Mouse (Mus musculus) ovary, postnatal 14 days (tissue): ENCODE results near the gene Snap25.

Experiments
- DNase-seq: peaks from one replicate; pipeline ENCODE4 v3.0.0; 2022; ENCODE audit warnings: low spot score

The Snap25 gene

GRCm38 (mm10) chr2:136712441-136713015 is 725 bp upstream of the Snap25 start:
- DNase-seq: no peak

GRCm38 (mm10) chr2:136714008-136714411 is 757 bp downstream of the Snap25 start:
- DNase-seq: peak; percentile 84

- no peak for DNase-seq
Observed at GRCm38 (mm10) chr2:136715531-136715930, 2.3 kb downstream of the Snap25 start.

GRCm38 (mm10) chr2:136716400-136716799 is 3.1 kb downstream of the Snap25 start:
- DNase-seq: no peak

GRCm38 (mm10) chr2:136720235-136720634 is 7.0 kb downstream of the Snap25 start:
- DNase-seq: peak; percentile 29

GRCm38 (mm10) chr2:136738260-136738659 is 25.0 kb downstream of the Snap25 start:
- no peak for DNase-seq

DNA sequence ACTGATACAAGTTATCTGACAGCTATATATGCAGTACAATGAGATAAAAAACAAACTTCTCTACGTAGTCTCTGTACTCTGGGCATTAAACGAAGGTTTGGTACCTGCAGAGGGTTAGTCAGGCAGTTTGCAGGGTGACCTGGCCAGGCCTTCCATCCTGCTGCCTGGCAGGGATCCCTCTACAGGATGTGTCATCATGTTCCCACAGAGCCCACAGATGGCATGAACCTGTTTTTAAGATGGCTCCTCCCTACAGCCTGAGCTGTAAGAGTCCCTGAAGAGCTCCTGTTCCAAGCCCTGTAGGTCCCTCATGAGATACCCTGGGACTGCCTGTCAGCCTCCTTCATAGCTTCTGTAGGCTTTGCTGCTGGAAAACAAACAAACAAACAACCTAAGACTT is 29.0 kb downstream of the Snap25 start:
- no peak for DNase-seq

DNA sequence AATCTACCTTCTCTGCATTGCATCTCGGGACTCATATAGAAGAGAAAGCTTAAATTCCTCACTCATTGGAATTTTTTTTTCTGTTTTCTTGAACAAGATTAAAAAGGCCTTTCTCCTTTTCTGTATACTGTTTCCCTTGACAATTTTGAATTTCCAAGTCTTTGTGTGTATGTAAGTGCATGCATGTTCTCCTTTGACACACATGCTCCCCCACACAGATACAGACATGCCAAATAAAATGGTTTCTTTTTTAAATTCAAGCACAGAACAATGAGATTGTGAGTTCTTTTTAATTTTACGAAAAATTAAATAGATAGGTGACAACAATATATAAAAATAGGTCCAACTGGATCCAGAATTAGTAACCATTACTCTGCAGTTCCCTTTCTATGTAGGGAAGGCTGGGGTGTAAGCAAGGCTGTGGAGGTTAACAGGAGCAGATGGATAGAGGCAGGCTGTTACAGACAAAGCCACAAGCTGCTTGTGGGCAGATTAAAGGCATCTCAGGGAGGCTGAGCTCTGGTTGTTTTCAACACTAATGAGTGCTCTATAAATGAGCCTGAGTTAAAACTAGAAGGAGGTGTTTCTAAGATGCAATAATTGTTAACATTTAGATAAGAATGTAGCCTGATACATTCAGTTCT is 31.6 kb downstream of the Snap25 start:
- no peak for DNase-seq

DNA sequence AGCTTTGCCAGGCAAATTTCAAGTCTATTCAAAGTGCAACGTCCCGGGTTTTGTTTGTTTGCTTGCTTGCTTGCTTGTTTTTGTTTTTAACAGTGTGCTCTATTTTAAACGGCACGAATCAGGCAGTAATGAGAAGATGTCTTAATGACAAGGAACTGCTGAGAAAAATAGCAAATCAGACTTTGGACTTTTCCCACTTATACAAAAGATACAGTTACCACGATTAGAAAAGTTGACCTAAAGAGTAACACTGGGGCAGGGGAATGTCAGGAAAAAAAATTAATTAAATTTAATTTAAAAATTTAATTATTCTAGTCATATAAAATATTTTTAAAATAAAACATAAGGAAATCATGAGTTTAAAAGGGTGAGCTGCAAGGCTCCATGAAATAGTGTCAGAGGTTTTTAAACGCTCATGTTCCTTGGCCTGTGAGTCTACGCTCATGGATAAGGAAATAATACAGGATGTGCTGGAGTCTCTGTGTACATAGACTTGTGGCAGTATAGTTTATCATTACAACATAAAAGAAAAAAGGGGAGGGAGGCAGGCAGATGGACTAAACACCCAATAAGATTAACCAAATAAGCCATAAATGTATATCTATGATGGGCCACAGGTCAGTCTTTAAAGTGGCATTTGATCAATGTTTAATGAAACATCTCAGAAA is 32.2 kb downstream of the Snap25 start:
- no peak for DNase-seq

GRCm38 (mm10) chr2:136753682-136754081 is 40.4 kb downstream of the Snap25 start:
- no peak for DNase-seq

DNA sequence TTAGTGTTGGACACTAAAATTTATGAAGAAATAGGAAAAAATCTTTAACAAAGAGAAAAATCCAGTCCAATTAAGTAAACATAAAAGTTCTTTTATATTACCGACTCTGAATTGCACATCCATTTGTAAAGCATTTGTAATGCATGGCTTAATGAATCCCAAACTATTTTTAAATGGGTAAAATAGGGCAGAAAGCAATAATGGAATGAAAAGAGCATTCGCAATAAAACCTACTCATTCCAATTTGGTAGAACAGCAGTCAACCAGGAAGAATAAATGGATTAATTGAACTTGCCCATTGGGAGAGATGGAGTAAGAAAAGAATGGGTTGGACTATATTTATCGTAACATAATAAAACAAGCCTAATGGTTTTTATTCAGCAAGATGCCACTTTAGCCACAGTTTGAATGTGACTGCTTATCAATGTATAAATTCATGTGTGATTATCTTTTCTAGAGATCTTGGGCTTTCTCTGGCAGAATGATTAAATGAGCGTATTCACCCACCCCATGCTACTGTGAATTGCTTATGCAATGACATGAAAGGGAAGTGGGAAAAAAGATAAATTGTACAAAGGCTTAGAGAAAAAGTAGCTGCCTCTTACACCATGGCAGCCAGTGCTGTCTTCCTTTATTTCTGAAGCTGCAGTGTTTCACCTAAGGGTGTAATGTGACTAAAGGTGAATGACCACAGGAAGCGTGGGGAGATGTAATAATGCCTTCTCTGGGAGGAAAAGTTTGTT is 45.7 kb downstream of the Snap25 start:
- DNase-seq: no peak

DNA sequence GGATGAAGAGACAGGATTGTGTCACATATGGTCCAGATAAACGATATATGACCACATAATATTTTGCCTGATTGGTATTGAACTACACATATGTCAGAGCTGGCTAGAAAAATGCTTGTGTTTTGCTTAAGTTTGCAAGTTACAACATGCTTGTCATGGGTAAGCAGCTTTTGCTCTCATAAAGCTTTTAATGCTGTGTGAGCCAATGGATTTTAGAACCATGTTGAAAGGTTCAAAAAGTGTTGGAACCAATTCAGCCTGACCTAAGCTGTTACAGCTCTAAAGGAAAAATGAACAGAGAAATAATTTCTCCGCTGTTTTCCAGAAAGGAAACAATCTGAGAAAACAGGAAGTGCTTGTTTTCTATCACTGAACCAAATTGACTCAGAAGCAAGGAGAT is 64.9 kb downstream of the Snap25 start:
- DNase-seq: no peak

DNA sequence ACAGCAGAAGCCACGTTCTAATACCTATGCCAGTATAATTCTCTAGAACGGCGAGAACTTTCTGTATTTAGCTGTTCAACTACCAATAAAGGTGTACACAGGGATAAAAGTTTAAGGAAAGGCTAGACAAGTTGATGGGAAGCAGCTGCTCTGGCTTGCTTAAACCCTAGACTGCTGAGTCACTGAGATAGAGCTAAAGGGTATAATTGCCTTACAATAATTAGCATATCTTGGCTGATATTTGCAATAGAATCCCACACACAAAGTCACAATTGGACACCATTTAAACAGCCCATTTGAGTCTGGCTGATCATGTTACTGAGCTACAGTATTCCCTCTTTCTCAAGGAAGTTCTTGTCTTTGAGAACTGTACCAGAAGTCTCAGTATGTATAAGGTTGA is 65.4 kb downstream of the Snap25 start:
- no peak for DNase-seq

DNA sequence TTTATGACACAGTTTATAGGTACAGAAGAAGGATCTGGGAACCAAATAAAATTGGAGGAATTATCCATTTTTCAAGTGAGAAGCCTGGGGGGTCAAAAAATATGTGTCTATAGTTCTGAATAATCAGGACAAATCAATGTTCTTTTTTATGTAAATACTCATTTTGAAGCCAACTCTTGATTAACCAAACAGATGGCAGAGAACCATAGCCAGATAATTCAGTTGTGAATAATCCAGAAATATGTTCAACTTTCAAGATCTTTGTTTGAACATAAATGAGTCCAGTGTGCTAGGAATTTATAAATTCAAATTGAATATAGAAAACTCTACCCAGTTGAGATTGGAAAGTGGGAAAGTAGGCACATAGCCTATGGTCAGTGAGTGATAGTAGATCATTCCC is 67.0 kb downstream of the Snap25 start:
- no peak for DNase-seq

- no peak for DNase-seq
Observed at GRCm38 (mm10) chr2:136784310-136784709, 71.1 kb downstream of the Snap25 start.

GRCm38 (mm10) chr2:136788379-136788778 is 75.1 kb downstream of the Snap25 start:
- DNase-seq: no peak

- DNase-seq: no peak
Observed at GRCm38 (mm10) chr2:136796518-136796917, 83.3 kb downstream of the Snap25 start.

- no peak for DNase-seq
Observed at GRCm38 (mm10) chr2:136798887-136799430, 85.7 kb downstream of the Snap25 start.

GRCm38 (mm10) chr2:136801102-136801501 is 87.8 kb downstream of the Snap25 start:
- DNase-seq: no peak

DNA sequence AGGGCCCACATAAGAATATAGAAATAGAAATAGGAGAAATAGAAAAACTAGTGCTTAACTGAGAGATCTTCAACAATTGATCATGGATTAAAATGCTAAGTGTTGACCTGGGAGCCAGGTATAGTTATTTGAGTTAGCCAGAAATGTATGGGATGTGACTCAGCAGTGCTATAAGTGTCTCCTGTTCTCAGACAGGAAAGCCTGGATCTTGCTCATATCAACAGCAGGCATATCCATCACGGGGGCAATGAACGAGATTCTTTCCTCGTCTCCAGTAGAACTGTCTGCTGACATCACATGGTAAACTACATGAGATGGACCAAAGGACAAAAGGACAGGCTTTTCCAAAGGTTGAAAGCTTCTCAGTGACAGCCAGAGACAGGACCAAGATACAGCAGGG is 88.8 kb downstream of the Snap25 start:
- DNase-seq: no peak

GRCm38 (mm10) chr2:136803142-136803541 is 89.9 kb downstream of the Snap25 start:
- DNase-seq: no peak

DNA sequence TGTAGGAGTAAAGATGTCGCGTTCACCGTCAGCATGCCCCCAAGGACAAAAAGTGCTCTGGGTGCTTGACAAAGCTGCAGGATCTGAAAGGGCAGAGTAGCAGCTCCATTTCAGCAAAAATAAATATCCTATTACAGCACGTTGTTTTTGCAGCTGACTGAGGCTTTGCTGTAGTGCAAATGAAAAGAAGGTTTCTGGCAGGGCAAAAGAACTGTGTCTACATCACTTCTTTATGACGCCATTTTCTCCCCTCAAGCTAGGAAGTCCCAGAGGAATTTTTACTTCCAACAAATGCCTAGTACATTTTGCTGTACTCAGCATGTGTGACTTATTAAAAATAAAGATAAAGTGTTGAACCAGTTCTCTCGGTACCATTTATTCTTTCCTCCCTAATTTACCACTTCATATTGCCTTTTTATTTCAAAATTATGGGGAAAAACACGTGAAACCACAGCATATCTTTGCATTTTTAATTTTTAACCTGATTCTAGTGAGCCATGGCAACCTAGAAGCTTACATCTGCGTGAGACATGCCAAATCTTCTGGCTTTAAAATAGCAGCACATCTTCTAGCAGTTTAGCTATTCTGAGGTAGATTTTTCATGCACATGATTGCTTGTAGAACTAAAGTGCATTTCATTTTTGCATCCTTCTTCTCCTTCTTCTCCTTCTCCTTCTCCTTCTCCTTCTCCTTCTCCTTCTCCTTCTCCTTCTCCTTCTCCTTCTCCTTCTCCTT is 94.9 kb downstream of the Snap25 start:
- no peak for DNase-seq
